Mouse (Mus musculus) 3134 (cell line): Measurements from ENCODE around the gene Snrpd2.

Source experiments
- DNase-seq: peaks from one replicate; pipeline ENCODE4 v3.0.0-alpha.2; 2011; ENCODE audit warnings: low spot score; ENCODE audit not compliant: insufficient read length; ENCODE audit errors: extremely low read depth

Gene Snrpd2

GRCm38 (mm10) chr7:19149626-19150025 lies at the start of gene Snrpd2:
TSS of gene Snrpd2 (plus strand) at chr7:19149722.
- DNase-seq: peak; percentile 87

GRCm38 (mm10) chr7:19100290-19100689 lies 49.2 kb upstream of the Snrpd2 start:
- DNase-seq: no peak

DNA sequence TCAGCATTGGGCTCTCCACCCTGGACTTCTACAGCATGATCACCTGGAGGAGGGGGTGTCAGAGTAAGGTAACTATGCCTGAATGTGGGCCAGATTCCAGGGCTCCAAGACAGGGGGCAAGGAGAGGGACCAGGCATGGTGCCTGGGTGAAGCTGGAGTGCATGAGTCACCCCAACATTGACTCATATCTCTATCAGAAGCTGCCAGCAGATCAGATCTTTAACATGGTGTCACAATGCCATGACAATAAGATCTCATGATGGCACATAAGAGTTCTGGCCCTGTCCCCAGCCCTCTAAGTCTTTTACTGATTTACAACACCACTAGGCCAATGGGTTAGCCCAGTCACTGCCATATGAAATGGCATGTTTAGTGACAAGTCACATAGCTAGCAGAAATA lies 45.8 kb upstream of the Snrpd2 start:
- no peak for DNase-seq

- no peak for DNase-seq
These were observed 45.0 kb upstream of the Snrpd2 start for GRCm38 (mm10) chr7:19104486-19104885.

DNA sequence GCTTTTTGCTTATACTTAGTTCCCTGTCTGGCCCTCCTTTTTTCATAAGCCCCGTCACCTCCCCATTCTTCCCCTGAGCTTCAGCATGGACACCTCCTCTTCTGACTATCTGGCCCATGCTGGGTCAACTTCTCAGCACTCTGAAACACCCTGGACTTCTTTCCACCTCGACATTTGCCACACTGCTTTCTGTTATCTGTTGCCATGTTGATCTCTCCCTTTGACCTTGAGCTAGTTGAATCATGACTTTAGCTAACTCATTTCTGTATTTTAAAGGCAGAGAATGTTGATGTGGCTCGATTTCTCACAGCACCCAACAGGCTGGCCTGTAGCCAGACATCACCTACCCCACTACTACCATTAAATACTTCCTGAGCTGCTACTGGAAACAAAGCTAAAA lies 42.1 kb upstream of the Snrpd2 start:
- no peak for DNase-seq

DNA sequence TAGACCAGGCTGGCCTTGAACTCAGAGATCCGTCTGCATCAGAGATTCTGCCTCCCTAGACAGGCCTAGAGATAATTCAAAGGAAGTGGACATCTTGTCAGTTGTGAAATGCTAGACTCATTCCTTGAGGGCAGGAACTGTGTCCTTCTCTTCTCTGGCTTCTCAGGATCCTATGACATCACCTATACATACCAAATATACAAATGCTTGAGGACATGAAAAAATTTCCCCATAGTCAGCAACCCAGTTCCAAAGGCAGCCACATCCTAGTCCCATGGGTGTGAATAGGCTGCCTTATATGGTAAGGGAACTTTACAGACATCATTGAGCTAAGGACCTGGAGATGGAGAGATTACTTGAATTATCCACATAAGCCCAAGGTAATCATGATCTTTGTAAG lies 40.0 kb upstream of the Snrpd2 start:
- no peak for DNase-seq

DNA sequence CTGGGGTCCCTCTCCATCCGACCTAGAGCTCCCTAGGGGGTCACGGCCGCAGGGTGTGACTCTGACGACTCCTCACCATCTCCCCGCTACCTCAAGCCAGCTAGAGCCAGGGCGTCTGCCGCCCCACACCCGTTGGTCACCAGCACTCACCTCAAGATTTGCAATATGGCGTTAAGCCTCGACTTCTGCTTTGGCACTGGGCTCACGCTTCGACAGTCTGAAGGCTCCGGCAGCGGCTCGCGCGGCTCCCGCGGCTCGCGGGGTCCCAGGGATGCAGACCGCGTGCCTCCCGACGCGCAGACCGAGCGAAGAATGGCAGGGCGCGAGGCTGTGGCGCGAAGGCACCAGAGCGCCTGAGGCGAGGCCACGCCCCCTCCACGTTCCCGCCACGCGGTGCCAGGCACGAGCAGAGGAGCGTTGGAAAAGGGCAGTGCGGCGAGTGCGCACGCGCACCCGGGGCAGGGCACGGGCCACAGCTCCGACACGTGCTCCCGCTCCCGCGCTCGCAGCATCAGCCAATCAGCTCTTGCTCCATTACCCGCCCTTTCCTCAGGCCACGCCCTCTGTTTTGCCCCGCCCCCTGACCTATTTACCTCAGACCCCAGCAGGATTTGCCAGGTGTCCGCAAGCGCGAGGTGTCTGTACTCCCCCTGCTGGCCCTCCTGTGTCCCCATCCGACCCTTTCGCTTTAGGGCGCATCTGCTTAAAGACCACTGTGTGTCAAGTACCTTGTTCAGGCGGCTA lies 31.3 kb upstream of the Snrpd2 start, which contains the start of gene Gm4969:
Gene Gm4969 (minus strand): TSS at position 341 of the 744 bp plus-strand sequence.
- no peak for DNase-seq

DNA sequence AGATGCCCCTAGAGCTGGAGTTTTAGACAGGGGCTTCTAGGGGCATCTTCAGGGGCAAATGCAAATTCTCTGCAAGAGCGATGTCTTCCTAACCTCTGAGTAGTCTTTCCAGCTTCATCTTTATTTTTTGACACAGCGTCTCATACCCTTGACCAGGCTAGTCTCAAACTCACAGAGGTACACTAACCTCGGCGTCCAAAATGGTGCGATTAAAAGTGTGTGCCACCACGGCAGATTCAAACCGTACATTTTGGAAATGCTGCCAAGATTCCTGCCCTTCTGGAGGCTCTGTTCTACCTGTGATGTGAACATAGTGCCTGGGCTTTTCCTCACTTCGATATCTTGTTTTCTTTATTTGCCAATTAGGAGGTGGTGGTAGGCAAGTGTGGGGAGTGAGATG lies 30.4 kb upstream of the Snrpd2 start:
- no peak for DNase-seq

DNA sequence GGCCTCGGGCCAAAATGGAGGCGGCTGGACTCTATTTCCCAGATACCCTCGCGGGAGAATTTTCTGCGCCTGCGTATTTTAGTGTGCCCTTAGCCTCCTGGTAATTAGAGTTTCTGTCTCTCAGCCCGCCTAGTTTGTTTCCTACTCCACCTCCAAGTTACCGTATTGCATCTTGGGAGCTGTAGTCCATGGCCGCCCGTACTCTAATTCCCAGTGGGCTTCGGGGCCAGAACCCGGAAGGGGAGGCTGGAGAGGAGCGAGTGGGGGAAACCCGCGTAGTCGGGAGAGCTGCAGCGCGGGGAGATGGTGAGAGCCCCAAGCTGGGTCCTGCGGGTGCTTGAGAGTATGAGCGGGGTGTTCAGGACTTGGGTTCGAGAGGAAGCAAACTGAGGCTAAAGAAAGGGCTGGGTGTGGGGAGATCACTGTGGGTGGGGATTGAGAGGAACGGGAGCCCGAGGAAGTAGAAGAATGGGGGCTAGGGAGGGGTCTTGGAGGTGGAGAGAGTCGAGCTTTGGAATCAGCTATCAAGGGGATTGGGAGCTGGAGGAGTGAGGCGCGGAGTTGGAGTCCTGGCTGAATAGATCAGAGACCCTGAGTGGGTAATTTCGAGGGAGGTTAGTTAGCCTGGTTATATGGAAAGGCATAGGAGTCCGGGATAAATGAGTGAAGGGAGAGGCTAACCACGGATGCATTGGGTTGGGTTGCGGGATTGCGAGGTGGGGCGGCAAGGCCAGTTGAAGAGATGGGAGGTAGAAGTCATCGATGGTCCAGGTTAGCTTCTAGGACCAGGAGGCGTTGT lies 29.7 kb upstream of the Snrpd2 start, which contains the start of gene Fbxo46:
Gene Fbxo46 (plus strand): TSS at position 229 of the 799 bp plus-strand sequence.
- DNase-seq: peak; percentile 83

DNA sequence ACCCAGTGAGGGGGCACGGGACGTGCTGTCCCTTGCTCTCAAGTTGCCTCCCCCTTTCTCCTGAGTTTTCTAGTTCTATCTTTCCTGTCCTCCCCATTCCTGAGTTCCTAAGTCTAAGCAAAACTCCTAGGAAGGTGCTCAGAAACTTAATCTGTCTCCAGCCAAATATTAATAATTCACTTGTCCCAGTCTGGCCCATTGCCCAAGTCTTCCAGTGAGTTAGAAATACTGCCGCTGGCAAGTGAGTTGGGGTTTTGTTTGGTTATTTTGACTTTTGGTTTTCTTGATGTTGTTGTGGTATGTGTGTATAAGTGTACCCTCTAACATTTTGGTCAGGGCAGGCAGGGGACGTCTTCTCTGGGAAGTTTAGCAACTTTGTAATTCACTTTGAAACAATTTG lies 27.8 kb upstream of the Snrpd2 start:
- no peak for DNase-seq

GRCm38 (mm10) chr7:19124713-19125112 lies 24.8 kb upstream of the Snrpd2 start:
- DNase-seq: no peak

- no peak for DNase-seq
These were observed 21.8 kb upstream of the Snrpd2 start for GRCm38 (mm10) chr7:19127744-19128143.

- no peak for DNase-seq
These were observed 20.1 kb upstream of the Snrpd2 start for GRCm38 (mm10) chr7:19129396-19129795.

DNA sequence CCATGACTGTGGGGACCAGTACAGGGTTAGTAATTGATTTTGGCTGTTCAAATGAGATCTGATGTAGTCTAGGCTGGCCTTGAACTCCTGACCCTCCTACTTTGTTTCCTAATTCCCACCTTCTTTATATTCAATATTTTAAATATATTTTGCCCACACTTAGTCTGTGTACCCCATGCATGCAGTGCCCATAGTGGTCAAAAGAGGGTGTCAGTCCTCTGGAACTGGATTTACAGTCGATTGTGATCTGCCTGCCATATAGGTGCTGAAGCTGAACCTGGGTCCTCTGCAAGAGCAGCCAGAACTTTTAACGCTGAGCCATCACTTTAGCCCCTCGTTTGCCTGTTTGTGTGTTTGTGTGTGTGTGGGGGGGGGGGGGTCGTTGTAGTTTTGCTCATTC lies 18.9 kb upstream of the Snrpd2 start:
- no peak for DNase-seq

DNA sequence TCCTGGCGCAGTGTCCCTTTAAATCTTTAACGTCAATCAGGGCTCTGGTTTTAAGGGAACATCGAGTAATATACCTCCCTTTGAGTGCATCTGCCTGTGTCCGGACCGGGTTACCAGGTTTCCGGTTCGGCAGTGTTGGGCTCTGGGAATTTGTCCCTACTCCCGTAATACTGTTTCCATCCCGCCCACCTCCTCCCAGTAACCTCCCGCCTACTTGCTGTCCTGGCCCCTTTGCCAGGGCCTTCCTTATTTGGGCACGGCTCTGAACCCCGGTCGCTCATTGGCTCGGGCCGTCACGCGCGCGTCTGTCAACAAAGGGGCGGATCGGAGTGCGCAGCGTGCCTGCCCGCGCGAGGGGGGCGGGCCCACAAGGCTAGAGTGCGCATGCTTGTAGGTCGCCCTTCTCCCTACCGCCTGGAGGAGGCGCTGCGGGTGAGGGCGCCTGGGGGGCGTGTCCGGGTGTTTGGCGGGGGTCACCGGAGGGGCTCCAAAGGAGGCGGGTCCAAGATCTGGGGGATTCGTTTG lies 18.1 kb upstream of the Snrpd2 start:
- DNase-seq: peak; percentile 97

DNA sequence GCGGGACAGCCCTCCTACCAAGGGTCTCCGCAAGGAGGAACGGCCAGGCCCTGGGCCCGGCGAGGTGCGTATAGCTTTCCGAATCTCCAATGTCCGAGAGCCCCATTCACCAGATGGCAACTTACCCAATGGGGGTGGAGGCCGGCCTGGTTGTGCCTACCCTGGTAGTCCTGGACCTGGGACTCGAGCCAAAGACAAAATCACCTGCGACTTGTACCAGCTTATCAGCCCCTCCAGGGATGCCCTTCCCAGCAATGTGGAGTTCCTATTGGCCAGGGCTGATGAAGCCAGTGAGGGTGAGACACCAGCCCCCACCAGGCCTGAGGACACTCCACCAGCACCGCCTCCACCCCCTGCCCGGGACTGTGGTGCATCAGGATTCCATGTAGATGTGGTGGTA lies 13.4 kb upstream of the Snrpd2 start:
- DNase-seq: no peak

DNA sequence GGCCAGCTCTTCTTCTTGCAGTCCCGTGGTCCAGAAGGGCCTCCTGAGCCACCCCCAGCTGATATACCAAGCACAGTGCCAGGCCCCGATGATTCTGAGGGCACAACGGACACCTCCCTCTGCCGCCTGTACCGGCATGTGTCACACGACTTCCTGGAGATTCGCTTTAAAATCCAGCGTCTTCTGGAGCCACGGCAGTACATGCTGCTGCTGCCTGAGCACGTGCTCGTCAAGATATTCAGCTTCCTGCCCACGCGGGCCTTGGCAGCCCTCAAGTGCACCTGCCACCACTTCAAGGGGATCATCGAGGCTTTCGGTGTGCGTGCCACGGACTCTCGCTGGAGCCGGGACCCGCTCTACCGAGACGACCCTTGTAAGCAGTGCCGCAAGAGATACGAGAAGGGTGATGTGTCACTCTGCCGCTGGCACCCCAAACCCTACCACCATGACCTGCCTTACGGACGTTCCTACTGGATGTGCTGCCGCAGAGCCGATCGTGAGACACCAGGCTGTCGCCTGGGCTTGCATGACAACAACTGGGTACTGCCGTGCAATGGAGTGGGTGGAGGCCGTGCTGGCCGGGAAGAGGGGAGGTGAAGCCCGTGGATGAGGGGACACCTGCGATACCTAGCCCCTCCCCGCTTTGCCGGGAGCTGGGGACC lies 12.7 kb upstream of the Snrpd2 start:
- no peak for DNase-seq

GRCm38 (mm10) chr7:19137380-19137779 lies 12.1 kb upstream of the Snrpd2 start:
- DNase-seq: no peak

DNA sequence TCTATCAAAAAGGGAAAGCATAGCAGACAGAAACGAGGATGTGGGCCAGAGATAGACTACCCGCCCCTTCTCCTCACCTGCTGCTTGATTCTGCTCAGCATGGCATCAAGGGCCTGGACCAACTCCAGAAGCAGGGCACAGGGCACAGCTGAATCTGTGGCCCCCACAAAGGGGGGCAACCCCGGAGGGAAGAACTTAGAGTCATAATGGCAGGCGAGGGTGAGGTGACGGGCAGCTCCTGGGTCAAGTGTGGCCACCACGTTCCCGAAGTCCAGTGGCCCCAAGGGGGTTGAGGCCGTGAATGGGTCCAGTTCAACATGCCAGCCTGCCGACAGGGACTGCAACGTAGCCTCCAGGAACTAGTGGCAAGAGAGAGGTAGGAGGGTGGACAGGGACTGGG lies 2.7 kb upstream of the Snrpd2 start:
- DNase-seq: no peak

DNA sequence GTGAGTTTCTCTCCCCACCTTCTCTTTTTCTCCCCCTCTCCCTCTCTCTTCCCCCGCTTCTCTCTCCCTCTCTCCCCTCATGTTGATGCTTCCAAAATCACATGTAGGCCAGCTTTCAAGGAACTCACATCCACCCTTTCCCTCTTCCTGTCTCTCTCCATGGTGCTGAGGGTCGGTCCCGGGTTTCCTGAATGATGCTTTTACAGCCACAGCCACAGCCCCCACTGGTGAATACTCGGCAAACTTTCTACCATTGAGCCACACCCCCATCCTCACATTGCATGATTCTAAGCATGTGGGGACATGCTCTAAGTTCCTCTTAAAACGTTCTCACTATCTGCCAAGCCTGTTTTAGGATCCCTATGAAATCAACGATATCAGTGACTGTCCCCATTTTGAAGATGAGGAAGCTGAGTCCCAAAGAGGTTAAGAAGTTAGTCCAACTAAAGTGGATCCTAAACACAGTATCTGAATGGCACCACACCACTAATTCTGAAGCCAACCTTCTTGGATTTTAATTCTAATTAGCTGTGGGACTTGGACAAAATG lies 2.0 kb upstream of the Snrpd2 start:
- no peak for DNase-seq
